Mouse (Mus musculus): ENCODE measurements around the gene Morc4. TPM values are rescaled to one million over a fixed set of nuclear protein-coding genes. Genes with fewer than 3 reads are reported as not detected.
A peak's percentile ranks its signal among the peaks of the same experiment; 100 is the strongest.

Gene Morc4
- polyA plus RNA-seq, 1 experiment from 2014 or later, result 35.5 TPM

GRCm38 (mm10) chrX:139832464-139832863 is 39.0 kb downstream of the Morc4 start:
- Histone ChIP-seq H3K4me3 (replicated peaks) (no peak overlapping the region), H3K4me1 (replicated peaks) (peaks cover 2% of the 10 kb centered on the region; the same call in 1 of the 2 replicates), H3K27ac (replicated peaks) (no peak overlapping the region), H3K9me3 (replicated peaks) (no peaks in the 10 kb centered on the region), H3K36me3 (replicated peaks) (no peaks in the 10 kb centered on the region), H3K27me3 (no peaks in the 10 kb centered on the region), H3K4me2 (no peak overlapping the region), H3K9ac (no peak overlapping the region)
- 11% methylated on average over 5 of the region's 5 CpGs for WGBS (ENCODE audit: insufficient replicate concordance)
- no peak for ATAC-seq (ENCODE audit: insufficient read depth)

DNA sequence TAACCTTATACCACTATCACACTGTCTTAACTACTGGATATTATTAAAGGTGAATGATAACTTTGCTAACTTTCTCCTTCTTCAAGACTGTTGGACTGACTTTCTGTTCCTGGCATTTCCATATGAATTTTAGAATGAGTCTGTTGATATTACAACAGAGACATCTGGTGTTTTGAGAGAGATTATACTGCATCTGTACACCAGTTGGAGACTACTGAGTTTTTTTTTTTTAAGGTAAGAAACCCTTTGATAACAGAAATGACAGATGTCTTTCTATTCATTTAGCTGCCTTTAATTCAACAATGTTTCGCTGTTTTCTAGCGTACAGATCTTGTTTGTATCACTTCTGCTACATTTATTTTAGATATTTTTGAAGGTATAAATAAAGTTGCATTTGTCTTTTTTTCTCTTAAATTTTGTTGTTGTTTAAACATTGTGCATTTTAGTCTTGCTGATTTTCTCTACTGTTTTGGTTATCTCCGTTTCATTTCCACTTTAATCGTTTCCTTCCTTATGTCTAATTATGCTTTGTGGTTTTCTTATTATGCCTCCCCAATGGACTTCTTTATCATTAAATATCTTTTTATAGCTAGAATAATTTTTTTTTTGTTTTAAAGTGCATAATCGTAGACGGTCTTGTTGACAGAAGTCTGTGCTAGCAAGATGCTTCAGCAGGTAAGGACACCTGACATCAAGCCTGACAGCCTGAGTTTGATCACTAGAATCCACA is 42.9 kb downstream of the Morc4 start:
- no peak overlapping the region for H3K9ac ChIP-seq
- peaks cover 6% of the 10 kb centered on the region; the same call in 1 of the 2 replicates for H3K4me1 ChIP-seq (replicated peaks)
- H3K4me2 ChIP-seq, result no peak overlapping the region
- 65% methylated on average over 6 of the region's 6 CpGs for WGBS (ENCODE audit: insufficient replicate concordance)
- no peak overlapping the region for H3K4me3 ChIP-seq (replicated peaks)
- no peaks in the 10 kb centered on the region for H3K9me3 ChIP-seq (replicated peaks)
- no peak for ATAC-seq (ENCODE audit: insufficient read depth)
- H3K36me3 ChIP-seq (replicated peaks), result no peaks in the 10 kb centered on the region
- H3K27me3 ChIP-seq, result no peaks in the 10 kb centered on the region
- H3K27ac ChIP-seq (replicated peaks), result no peak overlapping the region

DNA sequence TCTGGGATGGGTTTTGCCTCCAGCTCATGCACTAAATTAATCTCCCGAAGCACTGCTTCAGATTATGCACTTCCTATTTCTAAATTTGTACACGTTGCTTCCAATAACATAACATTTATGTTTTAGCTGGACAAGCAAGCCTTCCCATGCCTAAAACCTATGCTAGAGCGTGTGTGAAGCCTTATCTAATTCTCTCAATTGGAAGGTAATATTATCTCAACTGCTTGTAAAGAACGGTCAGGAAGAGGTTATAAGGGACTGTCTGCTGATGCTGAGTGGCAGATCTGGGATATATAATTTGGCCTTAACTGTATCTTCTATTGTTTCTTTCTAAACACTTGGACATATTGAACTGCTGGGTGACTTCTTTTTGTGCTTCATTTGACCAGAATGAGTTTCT is 44.6 kb downstream of the Morc4 start:
- ATAC-seq (ENCODE audit: insufficient read depth), result no peak
- Histone ChIP-seq H3K36me3 (replicated peaks) (no peaks in the 10 kb centered on the region), H3K27ac (replicated peaks) (no peak overlapping the region), H3K4me2 (no peak overlapping the region), H3K9me3 (replicated peaks) (no peaks in the 10 kb centered on the region), H3K9ac (no peak overlapping the region), H3K4me1 (replicated peaks) (peaks cover 6% of the 10 kb centered on the region; the same call in 1 of the 2 replicates), H3K27me3 (no peaks in the 10 kb centered on the region), H3K4me3 (replicated peaks) (no peak overlapping the region)
- 30% methylated on average over 4 of the region's 4 CpGs for WGBS (ENCODE audit: insufficient replicate concordance)

DNA sequence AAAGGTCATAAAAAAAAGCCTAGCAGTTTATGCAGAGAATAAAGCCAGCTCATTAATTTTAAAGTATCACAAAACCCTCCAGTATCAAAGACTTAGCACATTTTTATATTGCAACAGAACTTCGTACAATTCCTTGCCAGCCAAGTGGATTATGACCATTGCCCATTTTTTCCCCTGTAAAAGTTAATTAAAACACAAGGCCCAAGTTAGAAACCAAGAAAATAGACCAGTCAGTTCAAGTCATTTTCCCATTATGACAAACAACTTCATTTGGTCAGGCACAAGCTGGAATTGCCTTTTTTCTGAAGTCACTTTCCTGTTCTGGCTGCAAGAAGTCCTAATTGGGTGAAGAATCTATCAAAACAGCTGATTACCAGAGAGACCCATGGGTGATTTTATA is 46.1 kb downstream of the Morc4 start:
- Histone ChIP-seq H3K36me3 (replicated peaks) (no peaks in the 10 kb centered on the region), H3K4me2 (no peak overlapping the region), H3K27me3 (no peaks in the 10 kb centered on the region), H3K9me3 (replicated peaks) (no peaks in the 10 kb centered on the region), H3K9ac (no peak overlapping the region), H3K4me1 (replicated peaks) (peaks cover 6% of the 10 kb centered on the region; the same call in 1 of the 2 replicates), H3K4me3 (replicated peaks) (no peak overlapping the region), H3K27ac (replicated peaks) (no peak overlapping the region)
- 70% methylated on average over 1 of the region's 1 CpGs for WGBS (ENCODE audit: insufficient replicate concordance)
- no peak for ATAC-seq (ENCODE audit: insufficient read depth)

DNA sequence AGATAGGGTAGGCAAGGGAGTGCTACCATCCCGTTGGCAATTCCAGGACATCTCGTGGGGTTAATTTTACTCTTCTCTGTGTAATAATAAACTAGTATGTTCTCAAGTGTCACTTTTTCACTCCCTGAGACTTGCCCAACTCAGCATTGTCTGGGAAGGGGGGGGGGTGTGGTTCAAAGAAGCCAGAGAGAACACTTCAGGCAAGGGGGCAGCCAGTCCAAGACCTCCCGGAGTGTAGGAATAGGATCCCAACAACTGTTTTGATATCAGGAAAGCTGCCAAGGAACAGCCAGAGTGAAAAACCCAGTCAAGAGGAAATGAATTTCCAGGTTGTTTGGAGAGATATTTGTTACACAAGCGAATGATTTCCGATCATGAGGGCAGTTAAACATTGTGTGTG is 56.3 kb downstream of the Morc4 start:
- Histone ChIP-seq H3K9ac (no peak overlapping the region), H3K4me2 (no peak overlapping the region), H3K36me3 (replicated peaks) (no peaks in the 10 kb centered on the region), H3K4me3 (replicated peaks) (no peak overlapping the region), H3K9me3 (replicated peaks) (no peaks in the 10 kb centered on the region), H3K27ac (replicated peaks) (no peak overlapping the region), H3K4me1 (replicated peaks) (peaks cover 23% of the 10 kb centered on the region), H3K27me3 (no peaks in the 10 kb centered on the region)
- WGBS (ENCODE audit: insufficient replicate concordance), result 51% methylated on average over 5 of the region's 5 CpGs
- ATAC-seq (ENCODE audit: insufficient read depth), result no peak

DNA sequence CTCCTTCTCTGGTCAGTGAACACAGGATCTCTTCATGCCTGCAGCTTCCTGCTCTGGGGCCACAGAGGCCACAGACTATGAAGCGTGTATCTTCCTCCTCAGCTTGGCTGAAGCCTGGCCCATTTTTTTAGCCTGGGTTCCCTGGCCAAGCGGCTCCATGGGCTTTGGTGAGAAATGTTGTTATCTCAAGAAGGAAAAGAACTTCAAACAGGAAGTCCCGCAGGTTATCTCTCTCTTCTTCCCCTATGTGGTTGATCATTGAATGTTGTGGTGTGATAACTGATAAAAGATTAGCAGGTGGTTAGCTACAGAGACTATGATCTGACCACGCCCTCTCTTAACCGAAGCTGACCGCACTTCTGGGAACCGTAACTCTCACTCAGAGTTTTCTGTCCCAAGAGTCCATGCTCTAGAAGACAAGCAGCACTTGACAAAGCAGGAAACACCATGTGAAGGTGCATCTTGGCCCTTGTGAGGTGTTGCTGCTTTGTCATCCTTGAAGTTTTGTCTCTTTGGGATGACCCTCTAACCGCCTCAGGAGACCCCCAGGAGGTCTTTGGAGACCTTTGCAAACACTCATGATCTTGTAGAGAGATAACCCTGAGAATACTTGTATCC is 57.4 kb downstream of the Morc4 start:
- no peaks in the 10 kb centered on the region for H3K27me3 ChIP-seq
- H3K27ac ChIP-seq (replicated peaks), result peak overlapping the region; percentile 61; the same call in 1 of the 2 replicates
- peaks cover 23% of the 10 kb centered on the region for H3K4me1 ChIP-seq (replicated peaks)
- H3K4me3 ChIP-seq (replicated peaks), result 0 out of 2 replicates have a peak overlapping the region, but pooled peaks have one; percentile 2
- H3K9me3 ChIP-seq (replicated peaks), result no peaks in the 10 kb centered on the region
- WGBS (ENCODE audit: insufficient replicate concordance), result 31% methylated on average over 8 of the region's 8 CpGs
- no peaks in the 10 kb centered on the region for H3K36me3 ChIP-seq (replicated peaks)
- peak overlapping the region; percentile 49 for H3K4me2 ChIP-seq
- no peak overlapping the region for H3K9ac ChIP-seq
- peak; percentile 88 for ATAC-seq (ENCODE audit: insufficient read depth)

GRCm38 (mm10) chrX:139813299-139814002 is 58.0 kb downstream of the Morc4 start:
- 42% methylated on average over 9 of the region's 9 CpGs for WGBS (ENCODE audit: insufficient replicate concordance)
- H3K4me1 ChIP-seq (replicated peaks), result peaks cover 23% of the 10 kb centered on the region
- H3K9ac ChIP-seq, result no peak overlapping the region
- no peaks in the 10 kb centered on the region for H3K27me3 ChIP-seq
- H3K9me3 ChIP-seq (replicated peaks), result no peaks in the 10 kb centered on the region
- ATAC-seq (ENCODE audit: insufficient read depth), result peak; percentile 77
- H3K36me3 ChIP-seq (replicated peaks), result no peaks in the 10 kb centered on the region
- H3K4me3 ChIP-seq (replicated peaks), result no peak overlapping the region
- peak overlapping the region; percentile 61; the same call in 1 of the 2 replicates for H3K27ac ChIP-seq (replicated peaks)
- peak overlapping the region; percentile 49 for H3K4me2 ChIP-seq

DNA sequence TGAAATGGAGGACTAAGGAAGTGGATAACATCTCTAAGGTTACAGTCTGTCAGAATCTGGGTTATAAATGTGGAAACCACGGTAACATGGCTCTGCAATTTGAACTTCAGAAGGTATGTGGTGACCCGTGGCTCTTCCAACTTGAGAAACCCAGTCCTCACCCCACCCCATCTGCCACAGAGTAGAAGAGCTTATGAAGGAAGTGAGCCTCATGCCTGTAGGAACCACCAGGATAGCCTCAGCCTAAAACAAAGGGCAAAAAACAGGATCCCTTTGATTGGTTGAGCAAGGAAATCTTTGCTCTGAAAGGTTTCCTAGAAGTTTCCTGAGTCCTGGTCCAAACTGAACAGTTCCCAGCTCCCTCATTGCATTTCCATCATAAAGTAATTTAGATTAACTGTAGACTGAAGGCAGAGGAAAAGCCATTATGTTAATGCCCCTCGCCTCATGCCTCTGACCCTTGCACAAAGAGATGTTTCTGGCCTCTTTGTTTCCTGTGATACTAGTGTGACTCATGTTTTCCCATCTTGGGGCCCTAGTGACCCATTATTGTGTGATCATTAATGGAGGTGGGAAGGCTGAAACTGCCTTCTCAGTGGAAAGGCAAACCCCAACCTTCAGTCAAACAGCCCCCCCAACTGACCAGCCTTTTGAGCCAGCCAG is 58.7 kb downstream of the Morc4 start:
- Histone ChIP-seq H3K27ac (replicated peaks) (no peak overlapping the region), H3K4me2 (no peak overlapping the region), H3K36me3 (replicated peaks) (no peaks in the 10 kb centered on the region), H3K4me1 (replicated peaks) (peaks cover 23% of the 10 kb centered on the region), H3K4me3 (replicated peaks) (no peak overlapping the region), H3K9ac (no peak overlapping the region), H3K27me3 (no peaks in the 10 kb centered on the region), H3K9me3 (replicated peaks) (no peaks in the 10 kb centered on the region)
- ATAC-seq (ENCODE audit: insufficient read depth), result no peak
- 39% methylated on average over 3 of the region's 3 CpGs for WGBS (ENCODE audit: insufficient replicate concordance)

DNA sequence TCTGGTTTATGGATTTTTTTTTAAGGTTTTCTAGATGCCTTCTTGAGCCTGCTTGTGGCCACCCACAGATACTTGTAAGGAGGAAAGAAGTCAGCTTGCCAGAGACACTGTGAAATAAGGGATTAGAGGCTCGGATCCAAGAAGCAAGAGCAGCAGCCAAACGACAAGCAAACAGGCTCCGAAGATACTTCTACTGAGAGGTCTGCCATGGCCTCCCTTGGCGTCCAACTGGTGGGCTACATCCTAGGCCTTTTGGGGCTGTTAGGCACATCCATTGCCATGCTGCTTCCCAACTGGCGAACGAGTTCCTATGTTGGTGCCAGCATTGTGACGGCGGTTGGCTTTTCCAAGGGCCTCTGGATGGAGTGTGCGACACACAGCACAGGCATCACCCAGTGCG is 63.0 kb downstream of the Morc4 start:
- no peak for ATAC-seq (ENCODE audit: insufficient read depth)
- H3K9ac ChIP-seq, result no peak overlapping the region
- no peak overlapping the region for H3K27ac ChIP-seq (replicated peaks)
- H3K36me3 ChIP-seq (replicated peaks), result no peaks in the 10 kb centered on the region
- WGBS (ENCODE audit: insufficient replicate concordance), result 78% methylated on average over 10 of the region's 10 CpGs
- H3K9me3 ChIP-seq (replicated peaks), result no peaks in the 10 kb centered on the region
- H3K4me1 ChIP-seq (replicated peaks), result peaks cover 3% of the 10 kb centered on the region
- no peak overlapping the region for H3K4me3 ChIP-seq (replicated peaks)
- no peaks in the 10 kb centered on the region for H3K27me3 ChIP-seq
- H3K4me2 ChIP-seq, result no peak overlapping the region

GRCm38 (mm10) chrX:139808085-139808484 is 63.4 kb downstream of the Morc4 start:
- H3K27ac ChIP-seq (replicated peaks), result no peak overlapping the region
- H3K36me3 ChIP-seq (replicated peaks), result no peaks in the 10 kb centered on the region
- H3K9me3 ChIP-seq (replicated peaks), result no peaks in the 10 kb centered on the region
- H3K4me1 ChIP-seq (replicated peaks), result no peaks in the 10 kb centered on the region
- H3K9ac ChIP-seq, result no peak overlapping the region
- WGBS (ENCODE audit: insufficient replicate concordance), result 49% methylated on average over 4 of the region's 4 CpGs
- no peak overlapping the region for H3K4me3 ChIP-seq (replicated peaks)
- H3K27me3 ChIP-seq, result no peaks in the 10 kb centered on the region
- ATAC-seq (ENCODE audit: insufficient read depth), result no peak
- H3K4me2 ChIP-seq, result no peak overlapping the region

DNA sequence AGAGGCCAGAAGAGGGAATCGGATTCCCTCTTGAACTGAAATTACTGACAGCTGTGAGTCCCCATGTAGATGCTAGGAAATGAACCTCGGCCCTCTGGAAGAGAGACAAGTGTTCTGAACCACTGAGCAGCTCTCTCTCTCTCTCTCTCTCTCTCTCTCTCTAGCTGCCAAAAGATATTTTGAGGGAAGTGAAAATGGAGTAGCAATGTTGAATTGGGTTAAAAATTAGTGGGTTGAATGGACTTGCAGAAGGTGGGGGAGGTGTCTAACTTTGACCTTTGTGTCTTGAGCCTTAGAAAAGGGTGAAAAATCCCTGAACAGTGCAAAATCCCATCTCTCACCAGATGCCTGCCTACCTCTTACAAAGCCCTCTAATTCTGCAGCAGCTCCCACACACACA is 64.1 kb downstream of the Morc4 start:
- Histone ChIP-seq H3K9me3 (replicated peaks) (no peaks in the 10 kb centered on the region), H3K36me3 (replicated peaks) (no peaks in the 10 kb centered on the region), H3K4me2 (no peak overlapping the region), H3K4me3 (replicated peaks) (no peak overlapping the region), H3K4me1 (replicated peaks) (no peaks in the 10 kb centered on the region), H3K27ac (replicated peaks) (no peak overlapping the region), H3K9ac (no peak overlapping the region), H3K27me3 (no peaks in the 10 kb centered on the region)
- no peak for ATAC-seq (ENCODE audit: insufficient read depth)
- 65% methylated on average over 2 of the region's 2 CpGs for WGBS (ENCODE audit: insufficient replicate concordance)
